In the genomic region with DNA sequence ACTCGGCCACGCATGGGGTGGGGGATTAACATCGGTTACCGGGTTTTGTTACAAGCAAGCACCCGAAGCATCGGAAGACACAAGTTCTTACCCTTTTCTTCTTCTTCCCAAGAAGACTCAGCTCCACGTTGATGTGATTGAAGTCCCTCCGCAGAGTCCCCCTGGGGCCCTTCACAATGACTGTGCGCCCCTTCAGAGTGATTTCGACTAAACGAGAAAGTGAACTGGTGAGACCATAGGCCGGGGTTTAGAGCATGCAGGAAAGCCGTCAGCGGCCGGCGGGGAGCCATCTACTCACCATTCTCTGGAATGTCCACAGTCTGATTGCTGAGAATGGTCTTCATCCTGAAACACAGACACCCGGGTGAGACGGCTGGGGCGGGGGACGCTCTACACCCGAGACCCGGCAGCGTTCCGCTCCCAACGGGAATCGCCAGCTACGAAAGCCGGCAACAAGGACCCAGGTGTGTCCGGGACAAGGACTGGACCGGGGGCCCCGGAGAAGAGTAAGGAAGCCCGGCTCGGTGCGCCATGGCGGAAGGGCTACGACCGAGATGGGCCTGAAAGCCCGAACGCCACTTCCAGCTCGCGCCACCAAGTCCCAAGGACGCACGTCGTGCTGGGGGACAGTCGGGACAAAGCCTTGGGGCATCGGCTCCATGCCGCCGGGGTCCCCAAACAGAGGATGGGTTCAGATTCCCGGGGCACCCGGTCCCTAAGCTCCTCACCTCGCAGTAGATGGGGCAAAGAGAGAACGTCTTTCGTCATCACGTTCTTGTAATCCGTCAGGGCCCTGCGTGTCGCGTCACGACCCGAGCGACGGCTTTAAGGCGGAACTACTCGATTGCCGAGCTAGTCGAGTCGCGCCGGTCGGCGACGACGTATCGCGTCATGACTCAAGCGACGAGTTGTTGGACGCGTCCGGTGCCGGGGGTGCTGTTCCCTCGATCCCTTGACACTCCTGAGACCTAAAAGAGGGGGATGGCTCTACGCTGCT, we compare ENCODE assay signal across 8 mouse cellular contexts. TPM values are rescaled to one million over a fixed set of nuclear protein-coding genes. Genes with fewer than 3 reads are reported as not detected.
DNase-seq lines count a peak whose midpoint lies in the region; ATAC-seq lines count a peak whose summit lies in the region.

A gene (minus strand): TSS at position 797 of the 997 bp plus-strand sequence.
A gene (plus strand): TSS at position 850 of the 997 bp plus-strand sequence.

- ATAC-seq in inflammation-experienced regulatory T-cells, adult 6 months = peak; percentile 97
- peak; percentile 92 for ATAC-seq in megakaryocyte-erythroid progenitor cell, adult 5-6 weeks (replicated peaks; ENCODE audit: low FRiP score, low TSS enrichment, poor library complexity, severe bottlenecking)

- intact Hi-C loops in gastrocnemius, postnatal 14 days (cut with DNase I; ENCODE audit: low total_unique reads) = no loop called here
- intact Hi-C loops in left cerebral cortex, postnatal 10 days (cut with DNase I) = loop anchor here (2.0 to 10.0 kb wide), 2 partner anchors 56 to 386 kb away; a partner anchor contains a TSS

- peak; percentile 98 to 99 for DNase-seq in adrenal gland, adult (ENCODE audit: inconsistent age in 2 of 2, low spot score in 1 of 2)
- peak; percentile 98 for DNase-seq in embryo, embryonic 10.5 days (ENCODE audit: low spot score)
- peak; percentile 98 for DNase-seq in gastrocnemius, postnatal 14 days
- DNase-seq in left cerebral cortex, postnatal 10 days (ENCODE audit: extremely low spot score in 1 of 2, low spot score in 2 of 2) = peak; percentile 99
- DNase-seq in right cerebral cortex, postnatal 25 days = peak; percentile 98
- DNase-seq in urinary bladder, postnatal 4 days (ENCODE audit: low spot score in 2 of 2) = peak; percentile 98 to 99

RNA-seq across cellular contexts. Expression of the first gene that starts in this region (rescaled TPM):
- 100 to 1,000 TPM; 571 to 666 TPM for total RNA-seq in gastrocnemius, postnatal 14 days (2021)
- 1,000 to 10,000 TPM; 1,645 to 3,067 (median 2,326) TPM for polyA plus RNA-seq in inflammation-experienced regulatory T-cells, adult 6 months (2017; shearing (Covaris generic))
- 100 to 1,000 TPM; 665 to 666 TPM for total RNA-seq in left cerebral cortex, postnatal 10 days (2021)
- 3,188 and 3,587 TPM in 2 replicates for total RNA-seq in megakaryocyte-erythroid progenitor cell, adult 5-6 weeks (2014; fragmentation: Nextera tagmentation)
- total RNA-seq in megakaryocyte-erythroid progenitor cell, adult 5-6 weeks (2017) = 2,324 and 2,626 TPM in 2 replicates

RNA-seq across cellular contexts. Expression of the second gene that starts in this region (rescaled TPM):
- total RNA-seq in gastrocnemius, postnatal 14 days (2021) = 10 to 100 TPM; 43.3 to 50.3 TPM
- polyA plus RNA-seq in inflammation-experienced regulatory T-cells, adult 6 months (2017; shearing (Covaris generic)) = 10 to 100 TPM; 33.8 to 46.6 (median 38.1) TPM
- total RNA-seq in left cerebral cortex, postnatal 10 days (2021) = 10 to 100 TPM; 36.4 to 37.3 TPM
- 50.8 and 71.9 TPM in 2 replicates for total RNA-seq in megakaryocyte-erythroid progenitor cell, adult 5-6 weeks (2014; fragmentation: Nextera tagmentation)
- total RNA-seq in megakaryocyte-erythroid progenitor cell, adult 5-6 weeks (2017) = 56.3 and 62.0 TPM in 2 replicates

Comparison
In these comparisons a context has a peak if more than half of its experiments do, and no peak if none do; other contexts are left out.
1. Peak in every context shown above with its lines: DNase-seq and ATAC-seq.